Mouse (Mus musculus): ENCODE data around the gene Yae1d1. TPM values are rescaled to one million over a fixed set of nuclear protein-coding genes. Genes with fewer than 3 reads are reported as not detected.

Yae1d1 gene
- polyA plus RNA-seq (2015; fragmentation: Nextera tagmentation; extraction: Ambion mirVana): 67.4 and 73.6 TPM in 2 replicates

DNA sequence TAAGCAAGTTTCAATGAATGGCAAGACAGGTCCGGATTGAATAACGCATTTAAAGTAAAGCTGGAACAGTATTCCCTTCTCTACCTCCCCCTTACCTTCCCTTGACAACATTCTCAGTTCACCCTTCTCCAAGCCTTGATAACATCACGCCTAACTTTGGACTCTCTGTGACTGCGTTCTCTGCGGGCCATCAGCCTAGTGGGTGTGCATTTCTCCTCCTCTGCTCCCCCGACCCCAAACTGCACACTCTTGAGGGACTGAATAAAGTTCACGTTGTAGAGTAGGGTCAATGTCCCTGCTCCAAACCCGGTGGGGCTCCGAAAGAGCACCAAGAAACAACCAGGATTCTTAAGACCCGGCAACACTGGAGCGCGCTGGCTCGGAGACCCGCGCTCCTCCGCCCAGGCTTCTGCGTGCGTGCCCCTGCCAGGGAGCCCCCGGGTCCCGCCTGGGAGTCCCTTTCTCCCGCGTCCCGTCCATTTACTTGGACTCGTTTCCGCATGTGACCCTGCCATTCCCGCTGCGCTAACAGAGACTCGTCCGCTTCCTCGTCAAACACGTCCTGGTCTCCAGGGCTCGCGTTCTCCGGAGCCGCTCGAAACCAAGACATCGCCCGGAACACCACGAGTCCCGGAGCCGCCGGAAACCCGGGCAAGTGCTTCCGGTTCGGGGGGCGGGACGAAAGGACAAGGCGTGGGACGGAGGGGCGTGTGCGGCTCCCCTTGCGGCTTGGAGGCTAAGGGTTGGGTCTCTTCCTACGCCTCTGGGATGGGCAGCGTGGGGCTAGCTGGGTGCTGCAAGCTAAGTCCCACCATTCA lies at the start of gene Yae1d1:
Gene Yae1d1 (minus strand): TSS at position 653 of the 818 bp plus-strand sequence.

DNA sequence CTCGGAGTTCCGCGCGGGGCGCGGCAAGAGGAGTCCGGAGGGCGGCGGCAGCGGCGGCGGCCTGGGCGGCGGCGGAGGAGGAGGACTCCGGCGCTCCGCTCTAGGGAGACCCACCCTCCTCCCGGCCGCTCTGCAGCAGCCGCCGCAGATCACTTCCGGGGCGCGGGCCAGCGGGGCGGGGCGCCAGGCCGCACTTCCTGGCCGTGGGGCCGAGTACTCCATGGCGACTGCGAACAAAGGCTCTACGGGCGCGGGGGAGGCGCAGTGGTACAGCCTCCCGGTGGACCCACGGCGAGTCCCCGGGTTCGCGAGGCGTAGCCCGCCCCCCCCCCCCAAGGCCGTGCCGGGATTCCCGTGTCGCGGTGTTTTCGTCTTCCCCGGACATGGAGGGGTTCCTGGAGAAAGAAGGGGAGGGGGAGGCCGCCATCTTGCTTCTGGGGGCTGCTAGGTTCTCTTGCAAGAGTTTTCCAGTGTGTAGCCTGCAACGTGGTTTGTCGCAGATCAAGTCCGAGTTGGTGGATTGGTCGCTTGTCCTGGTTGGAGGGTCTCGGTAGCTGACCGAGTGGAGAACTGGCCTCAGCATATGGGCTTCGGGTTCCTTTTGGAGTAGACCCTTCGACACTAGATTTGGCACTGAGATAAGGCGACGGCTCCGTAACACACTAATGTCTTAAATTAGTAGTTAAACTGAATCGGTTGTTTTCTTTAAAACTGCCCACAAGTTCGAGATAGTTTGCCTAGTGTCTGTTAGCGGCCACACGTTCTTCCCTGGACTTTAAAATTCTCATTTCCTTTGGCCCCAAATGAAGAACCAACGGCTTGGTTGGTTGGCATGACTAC lies 48.9 kb downstream of the Yae1d1 start, which contains the start of gene Rala:
Gene Rala (minus strand): TSS at position 162 of the 840 bp plus-strand sequence.

Other genes with a start within 250 kb of the Yae1d1 start
- 13.0 and 17.0 TPM in 2 replicates for gene Cdk13, start 188.3 kb downstream of the Yae1d1 start, polyA plus RNA-seq (2015; fragmentation: Nextera tagmentation; extraction: Ambion mirVana)
- gene Rala, start 49.1 kb downstream of the Yae1d1 start, polyA plus RNA-seq (2015; fragmentation: Nextera tagmentation; extraction: Ambion mirVana): 234 and 235 TPM in 2 replicates